Mouse (Mus musculus) E14TG2a.4 (cell line): ENCODE results near the gene Cox7b2.

Experiments used
- H3K27me3 ChIP-seq: 2 replicates; pipeline ENCODE4 v1.6.1; 2014; ENCODE audit warnings: low read length, control low read depth; ENCODE audit not compliant: insufficient read depth
- H3K36me3 ChIP-seq: 2 replicates; pipeline ENCODE4 v1.6.1; 2014; ENCODE audit warnings: low read length, control low read depth; ENCODE audit not compliant: insufficient read depth
- H3K4me1 ChIP-seq: replicated peaks from 2 replicates; pipeline ENCODE4 v1.6.1; 2014; ENCODE audit warnings: low read depth, low read length, control low read depth
- H3K4me3 ChIP-seq: replicated peaks from 2 replicates; pipeline ENCODE4 v1.5.1; 2014; ENCODE audit warnings: mild to moderate bottlenecking, low read length
- H3K9me3 ChIP-seq: 2 replicates; pipeline ENCODE4 v1.6.1; 2014; ENCODE audit warnings: low read length, control low read depth
- POU5F1 ChIP-seq: IDR thresholded peaks from 2 replicates; pipeline ENCODE4 v1.6.1; 2014; ENCODE audit warnings: low read length, borderline replicate concordance

Gene Cox7b2

GRCm38 (mm10) chr5:71440174-71440573, 107.8 kb downstream of the Cox7b2 start:
- TF ChIP-seq POU5F1: no peak
- no peaks in the 10 kb centered on the region for H3K9me3 ChIP-seq
- H3K4me1 ChIP-seq: no peaks in the 10 kb centered on the region
- H3K4me3 ChIP-seq: no peak overlapping the region
- no peaks in the 10 kb centered on the region for H3K27me3 ChIP-seq
- no peaks in the 10 kb centered on the region for H3K36me3 ChIP-seq
